Mouse (Mus musculus) adrenal gland, postnatal 10 days (tissue): ENCODE data around the gene Pno1. TPM values are rescaled to one million over a fixed set of nuclear protein-coding genes. Genes with fewer than 3 reads are reported as not detected.
"Not testable (repeated sequence)": the region's sequence is repeated elsewhere in the genome, so short reads cannot be mapped to it uniquely, and the experiment has no call there.

Source experiments
- DNase-seq: peaks from one replicate; pipeline ENCODE4 v3.0.0; 2021; ENCODE audit warnings: mixed read lengths
- long read RNA-seq, 2 experiments: library from polyadenylated mRNA; stranded (forward); transcript quantifications; one replicate each; pipeline ENCODE4 v2.0.0; 2021
- total RNA-seq, 2 experiments: library from RNA; stranded (reverse); gene quantifications; 2 replicates each; pipeline ENCODE4 v1.2.3; 2021

The Pno1 gene
- total RNA-seq = 10 to 100 TPM; 35.0 to 38.5 TPM
- long read RNA-seq, experiment 1, transcript Pno1-201 (7 exons, 1,544 nt) = major isoform, 55 of 58 reads
- long read RNA-seq, experiment 1, partial matches to known transcripts = 1 of 58 reads
- long read RNA-seq, experiment 1, other reads (novel, unspliced or antisense) = 2 of 58 reads
- long read RNA-seq, experiment 2, transcript Pno1-201 (7 exons, 1,544 nt) = major isoform, 45 of 47 reads
- long read RNA-seq, experiment 2, partial matches to known transcripts = 0 of 47 reads
- long read RNA-seq, experiment 2, other reads (novel, unspliced or antisense) = 2 of 47 reads

- DNase-seq = peak; percentile 96
These were observed at the start of gene Pno1 for GRCm38 (mm10) chr11:17211258-17212140. Pno1 (minus strand) TSS chr11:17211568.

- DNase-seq = peak; percentile 51
These were observed 46.5 kb upstream of the Pno1 start for GRCm38 (mm10) chr11:17257861-17258260.

- peak; percentile 97 for DNase-seq
These were observed 46.1 kb upstream of the Pno1 start, which contains the start of gene C1d for GRCm38 (mm10) chr11:17257443-17257842. C1d (plus strand) TSS chr11:17257579.

GRCm38 (mm10) chr11:17256813-17257365 lies 45.5 kb upstream of the Pno1 start:
- DNase-seq = peak; percentile 15

- no peak for DNase-seq
These were observed 37.3 kb upstream of the Pno1 start for GRCm38 (mm10) chr11:17248715-17249114.

GRCm38 (mm10) chr11:17238598-17238997 lies 27.2 kb upstream of the Pno1 start:
- DNase-seq = not testable (repeated sequence)

- no peak for DNase-seq
These were observed 25.2 kb upstream of the Pno1 start for GRCm38 (mm10) chr11:17236449-17237037.

GRCm38 (mm10) chr11:17232792-17233191 lies 21.4 kb upstream of the Pno1 start:
- no peak for DNase-seq

GRCm38 (mm10) chr11:17221126-17221525 lies 9.8 kb upstream of the Pno1 start:
- DNase-seq = no peak

GRCm38 (mm10) chr11:17215475-17215874 lies 4.1 kb upstream of the Pno1 start:
- no peak for DNase-seq

- DNase-seq = no peak
These were observed 1.6 kb upstream of the Pno1 start for GRCm38 (mm10) chr11:17212903-17213509.

- no peak for DNase-seq
These were observed 750 bp upstream of the Pno1 start for GRCm38 (mm10) chr11:17212141-17212495.

GRCm38 (mm10) chr11:17202481-17202880 lies 8.9 kb downstream of the Pno1 start:
- DNase-seq = no peak

- DNase-seq = no peak
These were observed 10.4 kb downstream of the Pno1 start for GRCm38 (mm10) chr11:17200936-17201335.

- DNase-seq = no peak
These were observed 11.4 kb downstream of the Pno1 start for GRCm38 (mm10) chr11:17199840-17200501.

GRCm38 (mm10) chr11:17199170-17199569 lies 12.2 kb downstream of the Pno1 start:
- no peak for DNase-seq

GRCm38 (mm10) chr11:17192151-17192844 lies 19.1 kb downstream of the Pno1 start:
- no peak for DNase-seq

- DNase-seq = no peak
These were observed 22.6 kb downstream of the Pno1 start for GRCm38 (mm10) chr11:17188786-17189185.

GRCm38 (mm10) chr11:17187649-17188048 lies 23.7 kb downstream of the Pno1 start:
- DNase-seq = no peak

GRCm38 (mm10) chr11:17183165-17183564 lies 28.2 kb downstream of the Pno1 start:
- no peak for DNase-seq

- DNase-seq = no peak
These were observed 29.6 kb downstream of the Pno1 start, which contains the start of gene Wdr92 for GRCm38 (mm10) chr11:17181807-17182206. Wdr92 (plus strand) TSS chr11:17182107.
